Mouse (Mus musculus) adipocyte (in vitro differentiated cells): ENCODE results near the gene Htra2.
A peak's percentile ranks its signal among the peaks of the same experiment; 100 is the strongest.

Experiments used
- DNase-seq: peaks from one replicate; pipeline ENCODE4 v3.0.0-alpha.2; 2016; ENCODE audit warnings: low spot score

Htra2 gene

DNA sequence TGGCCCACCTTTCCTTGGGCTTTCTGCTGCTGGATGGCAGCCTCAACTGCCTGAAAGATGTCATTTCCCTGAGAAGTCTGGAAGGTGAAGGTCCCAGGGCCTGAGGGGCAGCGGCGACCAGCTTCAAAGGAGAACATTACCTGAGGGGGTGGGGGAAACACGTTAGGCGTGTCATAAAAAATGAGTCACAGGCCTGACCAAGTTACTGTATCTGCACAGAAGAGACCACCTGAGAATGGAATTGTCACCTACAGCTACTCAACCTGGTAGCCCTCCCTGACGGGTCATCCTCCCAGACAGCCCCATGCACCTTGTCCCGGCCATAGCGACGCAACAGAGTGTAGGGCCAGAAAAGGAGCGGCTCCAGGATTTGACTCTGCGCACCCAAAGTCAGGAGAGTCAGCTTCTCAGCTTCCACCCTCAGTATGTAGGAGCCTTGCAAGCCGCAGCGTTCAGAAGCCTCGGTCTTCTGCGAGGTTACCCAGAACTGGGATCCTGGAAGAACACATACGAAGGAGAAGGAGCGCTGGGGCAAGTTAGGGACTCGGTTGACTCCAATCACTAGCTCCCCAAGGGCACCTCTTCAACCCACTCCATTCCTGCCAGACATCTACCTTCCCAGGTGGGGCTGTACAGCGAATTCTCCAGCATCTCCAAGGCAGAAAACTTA is 23.0 kb downstream of the Htra2 start:
- DNase-seq = no peak

DNA sequence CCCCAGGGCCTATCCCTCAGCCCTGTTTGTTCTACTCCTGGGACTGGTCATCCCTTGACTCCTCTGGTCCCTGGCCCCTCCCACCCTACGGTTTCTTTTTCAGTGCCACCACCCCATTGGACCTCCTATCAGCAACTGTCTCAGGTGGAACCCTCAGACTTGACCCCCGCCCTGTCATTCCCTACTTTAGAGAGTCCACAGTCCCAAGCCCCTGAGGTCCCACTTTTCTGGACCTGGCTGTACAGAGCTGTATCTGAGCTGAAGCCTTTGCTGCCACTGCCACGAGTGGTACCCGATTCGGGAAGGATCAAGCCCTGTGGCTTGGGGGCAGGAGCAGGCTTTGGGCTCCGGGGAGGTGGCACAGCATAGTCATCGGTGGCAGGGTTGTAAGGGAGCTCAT is 24.0 kb downstream of the Htra2 start:
- no peak for DNase-seq

DNA sequence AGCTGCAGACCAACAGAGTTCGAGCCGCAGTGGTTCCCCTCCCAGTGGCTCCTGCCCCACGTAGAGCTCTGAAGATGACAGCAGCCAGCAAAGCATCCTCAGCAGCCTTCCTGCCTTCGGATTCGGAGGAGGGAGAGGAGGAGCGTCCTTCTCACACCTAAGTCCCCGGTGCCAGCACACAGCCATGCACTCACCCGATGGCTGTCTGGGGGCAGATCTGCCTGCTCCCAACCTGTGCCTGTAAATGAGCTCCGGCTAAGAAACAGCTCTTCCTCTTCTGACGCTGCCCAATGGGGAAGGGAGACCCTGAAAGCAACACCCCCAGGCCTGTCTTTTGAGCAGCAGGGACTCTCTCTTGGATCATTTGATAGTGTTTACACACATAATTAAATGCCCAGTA is 25.3 kb downstream of the Htra2 start:
- DNase-seq = no peak

DNA sequence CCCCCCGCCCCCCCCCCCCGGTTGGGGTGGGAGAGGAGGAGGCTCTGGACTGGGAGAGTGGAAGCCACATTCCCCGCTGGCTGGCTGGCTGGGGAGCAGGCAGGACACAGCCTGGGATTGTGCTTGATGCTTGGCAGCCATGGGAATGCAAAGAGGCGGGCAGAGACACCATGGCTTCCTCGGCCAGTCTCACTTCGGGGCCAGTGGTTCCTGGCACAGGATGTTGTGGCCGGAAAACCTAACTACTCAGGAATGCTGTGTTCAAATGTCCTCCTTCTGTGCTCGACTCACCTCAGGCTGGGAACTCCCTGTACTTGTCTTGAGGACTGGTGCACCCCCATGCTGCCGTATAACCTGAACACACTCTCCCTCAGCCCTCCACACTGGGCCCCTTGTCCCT is 27.4 kb downstream of the Htra2 start:
- DNase-seq = no peak

DNA sequence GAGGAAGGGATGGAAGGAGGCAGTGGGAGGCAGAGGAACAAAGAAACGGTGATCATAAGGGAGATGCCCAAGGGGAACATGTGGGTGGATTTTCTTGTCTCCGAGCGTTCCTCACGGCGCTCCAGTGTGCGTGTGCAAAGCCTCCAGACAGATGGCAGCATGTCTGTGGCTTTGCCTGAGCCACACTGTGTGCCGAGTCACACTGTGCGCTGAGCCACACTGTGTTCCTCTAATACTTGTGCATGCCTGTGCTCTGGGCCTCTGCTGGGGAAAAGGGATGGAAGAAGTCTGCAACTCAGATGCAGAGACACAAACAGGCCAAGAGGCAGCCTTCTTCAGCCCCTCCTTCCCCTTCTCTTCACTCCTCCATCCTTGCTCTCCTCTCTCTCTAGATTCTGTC is 27.8 kb downstream of the Htra2 start:
- DNase-seq = no peak

DNA sequence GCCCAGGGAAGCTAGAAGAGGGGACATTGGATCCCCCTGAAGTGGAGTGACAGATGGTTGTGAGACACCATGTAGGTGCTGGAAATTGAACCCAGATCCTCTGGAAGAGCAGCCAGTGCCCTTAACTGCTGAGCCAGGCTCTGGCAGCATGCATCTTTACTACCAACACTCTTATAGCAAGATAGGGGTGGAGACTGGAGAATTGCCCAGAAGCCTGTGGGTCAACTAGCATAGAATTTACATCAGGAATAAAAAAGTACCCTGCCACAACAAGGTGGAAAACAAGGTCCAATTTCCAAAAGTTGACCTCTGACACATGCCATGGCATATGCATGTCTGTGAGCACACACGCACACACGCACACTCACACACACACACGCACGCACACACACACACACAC is 29.9 kb downstream of the Htra2 start:
- DNase-seq = no peak

DNA sequence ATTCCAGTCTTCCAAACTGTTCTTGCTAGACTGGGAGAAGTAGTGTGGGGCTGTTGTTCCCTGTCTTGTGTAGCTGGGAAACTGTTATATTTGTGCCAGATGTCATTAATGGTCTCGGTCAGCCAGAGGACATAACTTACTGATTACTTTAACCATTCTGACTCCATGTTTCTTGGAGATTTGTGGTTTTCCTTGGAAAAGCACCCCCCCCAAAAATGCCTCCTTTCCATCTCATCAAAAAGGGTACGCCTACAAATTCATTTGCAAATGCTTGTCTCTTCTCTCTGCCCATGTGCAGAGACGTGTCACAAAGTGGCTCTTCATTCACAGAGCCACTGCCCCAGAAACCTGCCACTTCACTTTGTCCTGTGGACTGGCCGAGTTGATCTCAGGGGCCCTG is 30.7 kb downstream of the Htra2 start:
- DNase-seq = no peak

DNA sequence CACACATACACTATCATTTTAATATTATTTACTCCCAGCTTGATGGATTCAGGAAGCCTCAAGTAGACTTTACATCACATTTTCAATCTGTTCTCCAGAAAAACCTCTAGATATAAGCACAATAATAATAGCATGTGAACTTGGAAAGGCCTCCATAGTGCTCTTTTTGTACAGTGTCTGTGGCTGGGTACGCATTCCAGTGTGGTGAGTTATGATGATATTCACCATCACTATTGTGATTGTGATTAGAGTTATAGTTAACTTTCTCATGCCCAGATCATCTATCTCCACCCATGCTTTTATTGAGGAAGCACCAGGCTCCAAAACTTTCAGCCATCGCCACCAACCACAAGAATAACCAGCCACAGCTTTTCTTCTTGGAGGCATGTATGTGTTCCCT is 31.3 kb downstream of the Htra2 start:
- DNase-seq = no peak

DNA sequence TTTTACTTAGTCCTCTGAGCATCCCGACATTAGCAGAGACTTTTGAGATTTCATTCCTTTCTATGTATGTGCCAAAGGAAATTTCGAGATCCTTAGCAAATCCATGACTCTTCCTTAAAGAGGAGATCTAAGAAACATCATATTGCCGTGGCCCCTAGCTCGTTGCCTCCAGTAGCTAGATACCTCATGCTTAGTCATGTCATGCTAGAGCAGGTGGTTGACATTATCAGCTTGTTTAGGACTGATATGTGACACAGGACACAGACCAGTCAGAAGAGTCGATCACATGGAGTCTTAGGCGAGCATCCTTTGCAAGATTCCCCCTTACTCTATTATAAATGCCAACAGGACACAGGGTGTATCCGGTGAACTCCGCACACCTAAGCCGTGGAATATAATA is 32.1 kb downstream of the Htra2 start:
- no peak for DNase-seq

DNA sequence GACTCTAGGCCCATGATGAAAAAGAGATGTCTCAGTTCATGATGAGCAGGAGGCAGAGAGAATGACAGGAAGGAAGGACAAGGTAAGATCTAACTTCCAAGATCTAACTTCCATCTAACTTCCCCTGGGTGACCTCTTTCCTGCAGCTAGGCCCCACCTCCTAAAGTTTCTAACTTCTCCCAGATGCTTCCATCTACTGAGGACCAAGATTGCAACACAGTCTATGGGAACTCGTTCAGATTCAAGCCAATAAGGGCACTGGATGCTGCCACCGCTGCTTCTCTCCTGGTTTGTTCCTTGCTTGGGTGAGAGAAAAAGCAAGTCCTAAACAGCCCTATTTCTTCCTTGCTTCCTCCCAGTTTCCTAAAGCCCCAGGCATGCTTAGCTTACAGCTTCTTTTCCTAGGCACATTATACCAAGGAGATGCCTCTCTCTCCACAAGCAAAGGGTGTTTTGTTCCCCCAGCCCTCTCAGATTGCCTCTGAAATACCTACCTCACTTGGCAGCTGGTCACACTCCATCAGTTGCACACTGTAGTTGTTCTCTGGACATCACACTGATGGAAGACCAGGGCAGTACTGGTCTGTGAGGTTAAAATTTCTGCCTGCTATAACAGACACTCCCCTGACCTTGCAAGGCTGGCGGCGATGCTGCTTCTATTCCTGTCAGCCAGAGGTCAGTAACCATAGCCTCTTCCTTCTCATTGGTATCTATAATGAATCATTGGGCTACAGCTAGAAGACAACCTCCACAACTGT is 34.1 kb downstream of the Htra2 start:
- DNase-seq = peak; percentile 43

DNA sequence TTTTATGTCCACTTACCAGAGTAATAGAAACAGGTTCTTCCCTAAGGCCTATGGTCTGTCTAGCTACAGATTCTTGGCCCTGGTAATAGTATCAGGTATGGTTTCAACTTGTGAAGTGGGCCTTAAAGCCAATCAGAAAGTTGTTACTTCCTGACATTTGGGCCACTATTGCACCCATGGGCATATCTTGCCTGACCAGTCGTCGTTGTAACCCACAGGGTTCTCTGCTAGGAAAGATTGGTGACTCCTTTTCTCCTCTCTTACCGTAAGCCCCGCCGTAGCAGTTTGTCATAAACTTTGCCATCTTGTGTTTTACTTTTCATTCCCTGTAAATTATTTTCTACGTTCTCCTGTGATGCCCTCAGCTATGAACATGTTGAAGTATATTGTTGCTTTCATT is 35.0 kb downstream of the Htra2 start:
- DNase-seq = no peak

DNA sequence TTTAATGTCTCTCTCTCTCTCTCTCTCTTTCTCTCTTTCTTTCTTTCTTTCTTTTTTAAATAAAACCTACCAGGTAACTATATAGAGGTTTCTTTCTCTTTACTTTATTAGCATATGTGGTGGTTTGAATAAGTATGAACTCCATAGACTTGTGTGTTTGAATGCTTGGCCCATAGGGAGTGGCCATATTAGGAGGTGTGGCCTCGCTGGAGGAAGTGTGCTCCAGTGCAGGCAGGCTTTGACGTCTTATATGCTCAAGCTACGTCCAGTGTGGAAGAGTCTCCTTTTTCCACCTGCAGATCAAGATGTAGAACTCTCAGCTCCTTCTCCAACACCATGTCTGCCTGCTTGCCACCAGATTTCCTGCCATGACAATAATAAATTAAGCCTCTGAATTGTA is 36.0 kb downstream of the Htra2 start:
- no peak for DNase-seq

DNA sequence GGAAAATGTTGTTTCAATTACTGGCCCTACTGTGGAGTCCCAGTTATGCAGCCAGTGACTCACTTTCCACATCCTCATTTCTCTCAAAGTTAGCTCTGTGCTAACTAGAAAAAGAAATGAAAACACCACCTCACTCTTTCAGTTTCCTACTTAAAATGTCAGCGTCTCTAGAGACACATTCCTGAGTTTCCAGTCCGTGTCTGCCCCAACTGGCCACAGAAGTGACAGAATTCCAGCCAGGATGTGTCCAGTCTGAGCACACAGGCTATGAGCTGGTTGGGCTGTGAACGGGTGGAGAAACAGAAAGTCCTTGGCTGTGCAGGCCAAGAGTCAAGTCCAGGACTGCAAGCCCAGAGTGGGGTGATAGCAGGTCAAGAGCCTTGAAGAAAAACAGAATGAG is 37.9 kb downstream of the Htra2 start:
- peak; percentile 95 for DNase-seq

DNA sequence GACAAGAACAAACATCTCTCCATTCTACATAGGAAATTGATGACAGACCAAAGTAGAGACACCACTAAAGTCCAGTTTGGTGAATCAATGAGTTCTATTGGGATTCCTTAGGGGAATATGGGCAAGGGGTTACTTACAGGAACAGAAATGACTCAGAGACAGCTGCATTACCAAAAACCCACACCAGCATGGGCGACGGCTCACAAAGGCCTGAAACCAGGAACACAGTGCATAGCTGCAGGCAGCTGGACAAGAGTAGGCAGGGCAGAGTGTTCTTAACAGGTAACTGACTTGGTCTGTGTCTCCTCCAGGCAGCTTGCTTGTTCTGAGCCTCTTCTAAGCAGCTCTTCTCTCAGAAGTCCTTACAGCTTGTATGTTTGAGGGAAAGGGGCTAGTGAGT is 39.3 kb downstream of the Htra2 start:
- DNase-seq = peak; percentile 25

DNA sequence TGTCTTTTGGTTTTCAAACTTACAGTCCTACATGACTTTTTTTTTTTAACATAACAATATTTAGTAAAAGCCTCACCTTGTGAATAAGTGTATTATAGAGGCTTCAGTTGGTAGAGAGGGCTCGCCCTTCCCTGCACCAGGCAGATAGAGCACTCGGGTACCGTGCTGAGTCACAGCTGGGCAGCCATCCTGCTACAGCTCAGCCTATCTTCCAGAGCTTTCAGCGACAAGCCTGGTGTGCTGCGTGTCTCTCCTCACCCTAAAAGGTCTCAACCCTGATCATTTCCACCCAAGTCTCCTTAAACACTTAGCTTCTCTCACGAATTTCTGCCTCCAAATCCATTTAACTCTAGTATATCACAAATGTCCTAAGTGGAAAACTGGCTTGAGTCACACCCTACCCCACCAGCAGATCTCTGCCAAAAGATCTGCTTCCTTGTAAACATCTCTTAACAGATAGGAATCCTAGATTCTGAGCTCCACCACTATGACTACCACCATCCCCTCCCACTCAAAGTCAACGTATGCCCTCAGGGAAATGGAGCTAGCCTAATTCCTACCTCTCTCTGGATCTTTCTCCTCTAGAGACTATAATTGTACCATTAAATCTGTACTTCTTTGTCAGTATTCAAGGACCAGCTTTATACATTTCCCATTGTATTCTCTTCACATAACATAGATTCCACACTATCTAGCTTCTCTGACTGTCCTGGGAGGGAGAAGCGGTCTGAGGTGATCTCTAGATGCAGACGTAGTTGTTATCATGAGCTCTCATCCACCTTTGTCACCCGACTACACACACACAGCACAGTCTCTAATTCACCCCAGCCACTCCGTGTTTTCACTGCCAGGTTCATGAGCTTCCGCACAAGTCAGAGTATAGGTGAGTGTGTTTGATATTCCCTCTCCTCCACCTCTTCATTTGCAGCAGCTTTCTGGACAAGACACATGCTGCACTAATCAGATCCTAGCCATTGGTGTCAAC is 40.3 kb downstream of the Htra2 start:
- peak; percentile 60 for DNase-seq

DNA sequence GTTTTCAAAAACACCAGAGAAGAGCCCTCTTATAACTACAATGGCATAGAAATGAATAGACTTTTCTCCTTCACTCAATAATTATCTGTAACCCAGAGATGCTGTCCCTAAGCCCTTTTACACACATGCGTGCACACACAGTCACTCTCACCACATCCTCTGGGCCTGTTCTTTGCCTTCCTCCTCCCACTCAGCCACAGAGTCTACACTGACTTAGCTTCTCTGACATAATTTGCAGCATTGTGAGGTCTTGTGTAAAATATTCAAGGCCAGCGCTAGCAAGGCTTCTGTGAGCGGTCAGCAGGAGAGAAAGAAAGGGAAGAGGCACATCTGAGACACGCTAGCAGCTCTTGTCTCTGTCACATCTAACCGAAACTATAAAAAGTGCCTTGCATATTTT is 41.6 kb downstream of the Htra2 start:
- DNase-seq = peak; percentile 24

DNA sequence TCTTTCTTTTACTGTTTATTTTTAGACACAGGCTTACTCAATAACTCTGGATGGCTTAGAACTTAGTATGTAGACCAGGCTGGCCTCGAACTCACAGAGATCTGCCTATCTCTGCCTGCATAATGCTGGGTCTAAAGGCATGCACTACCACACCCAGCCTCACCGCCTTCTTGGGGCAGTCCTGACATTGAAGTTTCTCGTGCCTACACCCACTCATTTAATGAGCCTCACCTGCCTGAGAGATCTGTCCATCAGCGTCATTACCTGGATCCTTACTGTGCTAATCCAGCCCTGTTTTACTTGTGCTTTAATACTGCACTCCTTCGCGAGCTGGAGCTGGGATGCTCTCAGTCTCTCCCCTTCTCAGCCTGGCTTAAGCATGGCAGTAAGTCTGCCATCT is 43.3 kb downstream of the Htra2 start:
- DNase-seq = no peak

DNA sequence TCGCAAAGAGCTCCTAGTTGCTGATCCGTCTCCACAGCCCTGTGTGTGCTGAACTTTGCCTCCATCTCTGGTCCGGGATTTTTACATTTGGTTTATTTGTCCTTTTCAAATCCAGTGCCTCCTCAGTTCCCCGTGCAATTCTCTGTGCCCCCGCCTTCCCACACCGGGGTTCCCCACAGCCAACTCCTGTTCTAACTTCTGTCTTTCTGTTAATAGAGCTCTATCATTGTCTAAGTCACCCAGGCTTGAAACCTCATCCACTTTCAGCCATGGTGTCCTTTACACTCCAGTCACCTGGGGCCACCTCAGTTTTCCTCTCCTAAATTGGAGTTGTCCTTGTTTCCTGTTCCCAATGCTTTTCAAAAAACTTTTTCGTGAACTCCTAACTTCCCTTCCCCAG is 43.8 kb downstream of the Htra2 start:
- no peak for DNase-seq

DNA sequence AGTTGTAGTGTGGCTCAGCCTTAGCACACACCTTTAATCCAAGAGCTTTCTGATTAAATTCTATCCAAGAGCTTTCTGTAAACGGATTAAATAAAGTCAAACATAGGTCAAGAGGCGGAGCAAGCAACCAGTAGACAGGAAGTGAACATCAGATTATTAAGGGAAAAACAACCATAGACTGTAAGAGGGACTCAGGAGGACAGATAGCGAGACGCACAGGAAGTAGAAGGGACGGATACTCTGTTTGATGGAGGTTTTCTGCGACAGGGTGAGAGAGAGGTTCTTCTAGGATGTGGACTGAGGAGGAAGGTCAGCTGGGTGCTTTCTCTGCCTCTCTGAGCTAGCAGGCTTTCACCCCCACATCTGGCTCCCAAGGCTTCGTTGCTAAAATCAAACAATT is 45.1 kb downstream of the Htra2 start:
- no peak for DNase-seq

DNA sequence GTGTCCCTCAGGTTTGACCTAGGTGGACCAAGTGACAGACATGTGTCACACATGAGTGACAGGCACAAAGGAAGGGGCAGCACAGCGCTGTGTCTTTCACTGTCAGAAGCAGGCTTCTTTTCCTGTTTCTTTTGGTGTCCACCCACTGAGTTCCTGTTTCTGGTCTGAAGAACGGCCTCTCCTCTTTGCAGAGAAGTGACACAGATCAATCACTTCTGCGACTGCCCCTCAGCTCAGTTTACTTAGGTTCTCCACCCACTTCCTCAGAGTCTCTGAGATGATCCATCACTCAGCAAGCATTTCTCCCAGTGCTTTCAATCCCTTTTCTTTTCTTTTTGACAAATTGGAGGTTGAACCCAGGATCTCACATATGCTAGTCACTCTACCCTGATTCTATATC is 46.4 kb downstream of the Htra2 start:
- DNase-seq = no peak

DNA sequence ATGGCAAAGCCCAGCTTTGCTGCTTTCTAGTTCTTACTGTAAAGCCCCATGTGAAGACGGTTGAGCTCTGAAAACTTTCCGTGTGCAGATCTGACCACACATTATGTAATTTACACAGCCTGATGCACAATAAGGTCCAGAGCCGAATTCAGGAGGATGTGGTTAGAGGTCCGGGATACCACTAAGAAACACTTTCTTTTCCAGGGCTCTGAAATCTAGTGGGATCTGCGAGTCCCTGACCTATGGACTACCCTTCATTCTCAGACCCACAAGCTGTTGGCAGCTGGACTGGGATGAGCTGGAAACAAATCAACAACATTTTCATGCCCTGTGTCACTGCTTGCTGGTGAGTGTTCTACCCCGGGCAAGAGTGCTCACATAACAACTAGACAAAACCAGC is 49.0 kb downstream of the Htra2 start:
- peak; percentile 65 for DNase-seq

DNA sequence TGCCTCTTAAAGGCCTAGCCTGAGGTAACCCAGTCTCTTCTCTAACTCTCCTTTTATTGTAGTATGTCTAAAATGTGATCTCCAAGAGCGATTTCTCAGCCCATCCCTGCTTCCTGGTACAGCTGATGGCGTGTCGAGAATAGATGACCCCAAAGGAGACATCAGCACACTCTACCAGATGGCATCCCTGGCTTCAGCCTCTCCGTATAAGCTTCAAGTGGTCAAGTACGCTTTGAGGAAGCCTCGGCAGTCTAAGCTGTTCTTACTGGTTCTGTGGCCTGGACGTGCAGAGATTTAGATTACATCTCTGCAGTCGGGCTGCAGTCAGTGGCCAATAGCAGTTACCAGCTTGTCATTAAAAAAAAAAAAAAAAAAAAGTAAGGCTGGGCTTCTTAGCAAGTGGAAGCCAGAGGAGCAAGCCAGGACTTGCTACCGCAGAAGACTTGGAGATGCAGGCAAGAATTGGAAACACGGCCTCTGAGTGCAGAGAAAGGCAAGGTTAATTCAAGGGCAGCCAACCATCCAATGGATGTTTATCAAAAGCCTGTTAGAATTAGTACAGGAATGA is 49.5 kb downstream of the Htra2 start:
- no peak for DNase-seq
